Mouse (Mus musculus): Measurements from ENCODE around the gene Tle3. TPM values are rescaled to one million over a fixed set of nuclear protein-coding genes. Genes with fewer than 3 reads are reported as not detected.

Tle3 gene
- total RNA-seq (2021), result 137 and 157 TPM in 2 replicates
- long read RNA-seq, partial matches to known transcripts, result 23 of 30 reads
- long read RNA-seq, other reads (novel, unspliced or antisense), result 7 of 30 reads

DNA sequence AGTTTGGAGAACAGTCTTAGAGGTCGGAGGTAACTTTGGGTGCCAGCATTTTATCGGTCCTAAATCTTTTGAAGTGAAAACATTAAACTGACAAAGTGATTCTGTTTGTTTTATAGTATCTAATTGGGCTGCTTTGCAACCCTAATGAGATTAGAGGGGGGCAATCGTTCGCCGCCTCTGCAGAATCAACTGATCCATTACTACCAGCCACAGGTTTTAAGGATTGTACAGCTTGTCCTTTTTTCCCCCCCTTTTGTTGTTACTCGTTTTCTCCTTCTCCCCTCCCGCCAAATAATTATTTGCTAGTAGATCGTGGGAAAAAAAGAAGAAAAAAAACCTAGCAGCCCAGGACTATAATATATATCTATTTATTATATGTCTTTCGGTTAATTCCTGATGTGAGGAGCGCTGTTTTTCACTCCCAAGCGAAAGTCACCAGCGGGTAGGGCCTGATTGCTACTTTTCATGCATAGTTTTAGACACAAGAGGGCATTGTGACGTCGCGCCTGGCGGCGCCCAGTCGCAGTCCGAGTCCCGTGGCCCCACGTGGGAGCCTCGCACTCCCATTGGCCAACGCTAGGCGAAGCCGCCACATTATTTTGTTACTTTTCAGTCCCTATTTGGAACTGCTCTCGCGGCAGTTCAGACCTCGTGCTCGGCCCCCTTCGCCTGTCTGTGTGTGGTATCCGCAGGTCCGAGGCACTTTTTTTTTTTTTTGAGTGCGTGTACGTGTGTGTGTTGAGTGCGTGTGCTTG is at the start of gene Tle3:
TSS of gene Tle3 (plus strand) at position 612 of the 755 bp plus-strand sequence.
- peak; percentile 99 for DNase-seq

DNA sequence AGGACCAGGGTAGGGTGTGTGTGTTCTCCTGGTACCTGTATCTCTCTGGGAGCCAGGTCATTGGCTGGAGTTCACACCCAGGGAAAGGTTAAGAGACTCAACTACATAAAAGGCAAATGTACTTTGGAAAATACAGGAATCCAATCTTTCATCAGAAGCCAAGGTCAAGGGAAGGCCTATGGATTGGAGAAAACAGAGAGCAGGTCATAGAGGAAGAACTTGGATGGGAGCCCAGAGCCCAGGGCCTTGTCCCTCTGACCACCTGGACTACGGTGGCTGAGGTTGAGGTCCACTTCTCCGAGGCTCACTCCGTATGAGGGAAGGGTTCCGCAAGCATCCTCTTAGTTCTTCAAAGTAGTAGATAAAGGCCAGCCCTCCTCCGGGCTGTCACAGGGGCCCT is 48.9 kb upstream of the Tle3 start:
- DNase-seq, result no peak

DNA sequence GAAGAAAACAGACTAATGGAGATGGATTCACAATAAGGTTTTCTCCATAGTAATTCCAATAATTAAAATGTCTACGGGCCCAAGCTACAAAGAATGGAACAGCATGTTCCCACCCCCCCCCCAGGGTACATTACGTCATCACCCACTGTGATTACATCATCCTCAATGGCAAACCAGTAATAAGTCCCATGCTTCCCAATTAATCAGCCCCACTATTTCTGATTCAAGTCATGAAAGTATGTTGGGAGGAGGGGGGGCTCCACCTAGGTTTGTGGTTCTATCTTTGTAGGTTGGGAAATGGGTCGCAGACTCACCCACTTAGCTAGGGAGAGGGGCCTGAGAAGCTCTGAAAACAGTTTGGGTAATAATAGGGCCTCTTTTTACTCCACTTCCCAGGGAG is 48.3 kb upstream of the Tle3 start:
- no peak for DNase-seq

DNA sequence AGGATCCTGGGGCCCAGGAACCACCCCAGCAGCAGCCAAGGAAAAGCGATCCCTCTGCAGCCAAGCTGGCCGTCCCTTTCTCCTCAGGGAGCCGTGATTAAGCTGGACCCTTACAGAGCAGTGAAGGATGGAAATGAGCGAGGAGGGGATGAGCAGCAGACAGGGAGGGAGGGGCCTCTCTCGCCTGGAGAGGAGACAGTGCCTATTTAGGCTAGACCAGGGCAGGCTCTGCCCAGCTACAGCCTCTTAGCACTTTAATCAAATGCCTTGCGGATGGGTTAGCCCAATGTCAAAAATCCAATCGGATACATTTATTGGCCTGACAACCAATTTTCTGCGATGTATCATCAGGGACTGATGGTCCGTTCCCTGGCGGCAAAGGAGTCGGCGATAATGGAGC is 47.8 kb upstream of the Tle3 start:
- no peak for DNase-seq

DNA sequence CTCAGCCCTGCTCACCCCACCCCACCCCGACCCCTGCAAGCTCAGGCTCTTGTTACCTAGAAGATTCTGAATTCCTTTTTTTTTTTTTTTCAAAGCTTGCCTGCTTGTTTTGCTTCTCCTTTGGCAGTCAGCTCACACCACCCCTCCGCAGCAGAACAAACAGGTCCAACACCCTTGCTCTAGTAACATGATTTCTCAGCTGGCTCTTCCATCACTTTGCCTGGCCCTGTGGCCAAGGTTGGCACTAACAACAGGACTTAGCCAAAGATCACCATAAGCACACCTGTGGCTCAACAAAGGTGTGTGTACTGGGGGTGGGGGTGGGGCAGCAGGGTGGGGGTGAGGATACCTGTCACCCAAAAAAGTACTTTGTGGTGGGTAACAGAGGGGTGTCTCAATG is 47.2 kb upstream of the Tle3 start:
- no peak for DNase-seq

DNA sequence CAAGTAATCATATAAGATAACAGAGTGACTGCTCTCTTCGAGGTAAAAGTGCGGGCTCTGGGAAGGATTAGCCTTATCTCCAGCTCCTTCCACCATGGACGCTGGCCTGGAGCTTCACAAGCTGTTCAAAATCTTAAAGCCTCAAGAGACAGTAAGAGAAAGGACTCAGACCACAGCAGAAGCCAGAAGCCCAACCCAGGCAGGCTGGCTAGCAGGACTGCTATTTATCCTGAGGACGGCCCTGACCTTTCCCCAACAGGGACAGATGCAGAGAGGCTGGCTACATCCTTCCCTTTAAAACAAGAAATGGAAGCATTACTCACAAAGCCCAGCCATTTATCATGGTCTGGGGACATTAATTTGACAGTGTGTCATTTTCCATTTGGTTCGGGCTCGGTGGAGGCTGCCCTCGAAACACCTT is 46.2 kb upstream of the Tle3 start:
- peak; percentile 73 for DNase-seq

DNA sequence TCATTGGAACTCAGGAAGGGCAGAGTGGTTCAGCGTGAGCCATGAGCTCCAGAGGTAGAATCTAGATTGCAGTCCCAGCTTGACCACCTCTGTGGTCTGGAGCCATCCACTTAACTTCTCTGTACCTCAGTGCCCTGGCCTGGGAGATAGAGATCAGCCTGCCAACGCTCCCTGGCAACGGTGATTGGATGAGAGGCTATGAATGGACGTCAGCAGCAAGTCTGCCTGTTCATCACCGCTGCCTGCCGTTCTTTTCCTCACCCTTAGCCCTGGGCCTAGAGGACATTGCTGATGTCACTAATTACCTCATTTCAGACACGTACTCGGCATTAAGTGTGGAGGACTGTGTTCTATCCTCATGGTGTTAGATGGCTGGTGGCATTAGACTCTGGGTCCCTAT is 45.2 kb upstream of the Tle3 start:
- DNase-seq, result no peak

DNA sequence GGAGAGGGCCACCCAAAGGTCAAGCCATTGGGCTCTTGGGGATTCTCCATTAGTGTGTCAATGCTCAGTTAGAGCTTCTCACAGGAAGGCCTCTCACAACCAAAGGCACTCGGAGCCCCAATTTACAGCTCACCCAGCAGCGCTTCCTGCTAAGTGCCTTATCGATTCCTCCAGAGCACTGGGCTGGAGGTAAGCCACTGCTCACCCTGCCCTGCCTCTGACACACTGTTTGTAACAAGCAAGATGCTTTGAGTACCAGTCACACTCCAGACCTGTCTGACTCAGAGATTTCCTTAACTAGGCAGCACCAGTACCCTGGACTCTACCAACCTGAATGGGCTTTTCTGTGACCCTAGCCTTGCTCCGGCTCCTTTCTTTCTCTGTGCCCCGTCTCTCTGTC is 44.0 kb upstream of the Tle3 start:
- no peak for DNase-seq

DNA sequence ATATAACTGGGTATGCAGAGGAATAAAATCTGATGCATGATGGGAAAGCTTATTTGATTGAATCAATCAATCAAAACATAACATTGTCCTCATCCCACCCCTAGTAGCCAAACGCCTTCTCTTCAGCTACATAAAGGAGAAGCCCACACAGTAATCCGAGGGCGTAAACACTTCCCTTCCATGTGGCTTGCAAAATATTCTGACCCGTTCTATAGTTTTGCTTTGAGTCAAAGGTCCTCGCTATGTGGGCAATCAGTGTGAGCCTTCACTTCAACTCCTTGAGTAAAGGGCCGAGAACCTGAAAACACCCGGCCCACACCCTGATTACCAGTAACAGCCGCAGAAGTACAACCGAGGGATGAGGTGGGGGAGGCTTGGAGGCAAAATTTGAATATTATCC is 41.4 kb upstream of the Tle3 start:
- no peak for DNase-seq

DNA sequence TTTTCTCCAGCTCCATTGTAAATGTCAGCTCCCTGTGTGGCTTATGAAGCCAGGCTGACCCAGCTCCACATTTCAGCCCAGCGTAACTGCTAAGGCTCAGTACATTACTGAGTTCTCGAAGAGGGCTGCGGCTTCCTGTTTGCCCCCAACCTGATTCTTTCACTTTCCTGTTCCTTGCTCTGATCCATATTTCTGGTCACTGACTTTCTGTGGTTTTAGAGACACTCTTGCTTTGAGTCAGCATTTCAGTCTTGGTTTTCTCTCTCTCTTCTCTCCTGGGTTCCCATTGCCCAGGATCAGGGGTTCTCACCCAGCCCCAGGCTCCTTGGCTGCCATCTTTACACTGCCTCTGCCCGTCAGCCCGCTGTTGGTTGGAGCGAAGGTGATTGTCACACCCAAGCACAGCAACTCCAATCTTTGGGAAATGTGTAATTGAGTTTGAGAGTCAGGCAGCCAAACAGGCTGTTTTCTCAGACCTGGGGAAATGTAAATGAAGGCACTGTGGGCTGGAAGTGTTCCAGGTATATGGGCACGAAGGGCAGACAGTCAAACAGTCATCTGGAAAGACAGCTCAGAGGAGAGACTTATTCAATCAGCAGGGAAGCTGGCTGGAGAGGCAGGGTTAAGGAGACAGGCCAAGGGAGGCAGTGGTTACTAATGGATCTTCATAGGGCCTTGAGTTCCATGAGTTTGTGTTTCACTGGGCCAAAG is 39.8 kb upstream of the Tle3 start:
- DNase-seq, result no peak

DNA sequence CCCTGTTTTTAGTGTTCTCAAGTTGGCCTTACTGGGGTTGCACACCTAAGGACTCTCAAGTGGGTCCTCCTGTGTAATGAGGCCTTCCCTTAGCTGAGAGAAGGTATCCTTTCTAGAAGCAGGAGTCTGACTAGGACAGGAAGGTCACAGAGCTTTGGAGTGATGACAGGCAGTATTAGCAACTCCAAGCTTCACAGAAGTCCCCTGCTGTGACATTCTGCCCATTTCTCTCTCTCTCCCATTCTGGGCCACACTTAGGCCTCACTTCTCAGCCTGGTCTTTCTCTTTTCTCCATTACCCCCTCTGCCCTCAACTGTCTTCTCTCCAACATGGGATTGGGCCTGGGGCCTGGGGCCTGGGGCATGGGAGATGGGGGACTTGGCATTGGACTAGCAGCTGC is 36.0 kb upstream of the Tle3 start:
- DNase-seq, result no peak

DNA sequence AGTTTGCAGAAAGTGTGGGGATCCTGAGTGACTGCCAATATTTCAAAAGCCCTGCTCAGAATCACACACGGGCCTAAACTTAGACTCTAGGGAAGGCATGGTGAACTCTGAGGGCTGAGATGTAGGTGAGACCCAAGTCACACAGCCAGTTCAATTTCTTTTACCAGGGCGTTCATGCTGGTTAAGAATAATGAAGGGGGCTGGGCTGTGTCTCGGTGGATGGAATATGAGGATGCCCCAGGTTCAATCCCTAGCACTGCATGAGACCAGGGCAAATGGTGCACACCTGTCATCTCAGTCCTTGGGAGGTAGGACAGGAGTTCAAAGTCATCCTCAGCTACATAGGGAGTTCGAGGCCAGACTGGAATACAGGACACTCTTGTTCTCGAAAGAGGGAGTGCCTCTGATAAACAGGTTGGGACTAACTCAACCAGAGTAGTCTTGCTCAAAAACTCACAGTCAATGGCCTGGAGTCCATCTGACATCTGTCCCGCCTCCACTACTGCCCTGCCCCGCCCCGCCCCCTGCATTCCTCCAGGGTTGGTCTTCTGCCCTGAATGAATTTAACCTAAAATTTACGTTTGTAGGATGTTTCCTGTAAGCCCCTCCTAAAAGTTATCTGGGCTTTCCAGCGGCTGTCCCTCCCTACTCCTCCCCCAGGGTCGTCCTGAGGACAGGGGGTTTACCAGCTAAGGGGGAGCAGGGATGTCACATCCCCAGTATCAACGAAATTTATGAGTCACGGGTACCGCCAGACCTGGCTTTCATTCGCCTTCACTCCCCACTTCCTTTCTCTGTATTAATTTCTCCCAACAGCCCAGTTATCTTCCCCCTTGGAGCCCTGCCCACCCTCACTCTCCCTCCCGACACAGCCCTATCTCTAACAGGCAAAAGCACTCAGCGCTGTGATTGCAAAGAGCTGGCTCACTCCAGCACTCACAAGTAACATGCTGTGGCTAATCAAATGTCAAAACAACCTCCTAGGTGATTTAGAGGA is 35.3 kb upstream of the Tle3 start:
- DNase-seq, result peak; percentile 56

DNA sequence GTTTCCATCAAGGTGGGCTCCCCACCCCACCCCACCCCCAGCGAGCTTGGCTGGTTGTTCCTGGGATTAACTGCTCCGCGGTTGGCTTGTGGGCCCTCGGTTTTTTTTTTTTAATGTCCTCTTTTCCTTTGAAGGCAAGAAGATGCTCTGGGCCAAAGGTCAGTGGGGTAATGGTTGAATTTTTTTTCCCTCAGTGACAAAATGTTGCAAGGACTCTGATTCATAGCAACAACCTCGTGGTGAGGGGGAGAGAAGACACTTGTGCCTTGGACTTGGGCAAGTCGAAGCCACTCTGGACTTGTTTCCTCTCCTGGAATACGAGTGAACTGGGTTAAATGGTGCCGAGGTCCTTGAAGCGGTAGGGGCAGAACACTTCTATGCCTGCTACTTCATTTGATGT is 34.5 kb upstream of the Tle3 start:
- no peak for DNase-seq

DNA sequence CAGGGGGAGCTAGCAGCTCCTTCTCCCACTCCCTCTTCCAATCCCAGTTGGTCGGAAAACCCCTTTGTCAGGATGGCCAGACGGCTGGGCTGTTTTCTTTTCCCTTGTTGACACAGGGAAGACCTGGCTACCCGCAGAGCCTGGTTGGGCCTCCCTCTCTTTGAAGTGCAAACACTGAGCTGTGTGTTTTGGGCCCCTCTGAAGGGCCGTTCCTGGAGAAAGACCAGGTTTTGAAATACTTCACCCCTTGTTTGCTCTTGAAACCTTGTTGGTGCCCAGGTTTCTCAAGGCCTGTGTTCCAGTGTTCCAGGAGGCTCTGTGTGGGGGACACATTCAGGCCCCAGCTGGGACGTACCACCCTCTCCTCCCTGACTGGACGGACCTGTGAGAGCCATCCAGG is 32.9 kb upstream of the Tle3 start:
- DNase-seq, result no peak

DNA sequence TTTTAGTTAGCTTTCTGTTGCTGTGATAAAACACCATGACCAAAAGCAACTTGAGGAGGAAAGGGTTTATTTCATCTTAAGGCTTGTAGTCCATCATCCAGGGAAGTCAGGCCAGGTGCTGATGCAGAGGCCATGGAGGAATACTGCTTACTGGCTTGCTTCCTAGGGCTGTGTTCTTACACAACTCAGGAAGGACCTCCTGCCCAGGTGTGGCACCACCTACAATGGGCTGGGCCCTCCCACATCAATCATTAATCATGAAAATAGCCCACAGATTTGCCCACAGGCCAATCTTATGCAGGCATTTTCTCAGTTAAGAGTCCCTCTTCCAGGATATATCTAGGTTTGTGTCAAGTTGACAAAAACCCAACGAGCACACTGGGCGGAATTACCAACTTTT is 31.8 kb upstream of the Tle3 start:
- DNase-seq, result no peak

DNA sequence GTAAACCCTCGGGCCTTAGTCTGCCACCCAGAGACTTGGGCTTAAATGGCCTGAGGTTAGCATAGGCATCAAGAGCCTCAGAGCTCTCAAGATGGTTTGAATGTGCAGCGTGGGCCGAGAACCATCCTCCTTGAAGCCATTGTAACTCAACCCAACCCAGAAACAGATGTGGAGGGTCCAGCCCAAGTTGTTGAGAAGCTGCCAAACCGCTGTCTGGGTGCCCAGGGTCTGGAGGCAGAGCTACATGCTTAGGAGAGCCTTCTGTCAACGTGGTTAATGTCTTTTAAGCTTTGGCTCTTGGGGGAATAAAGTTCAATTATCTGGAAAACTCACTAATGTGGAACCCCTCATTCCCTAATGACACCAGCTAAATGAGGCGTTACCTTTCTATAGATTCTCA is 29.9 kb upstream of the Tle3 start:
- DNase-seq, result no peak

DNA sequence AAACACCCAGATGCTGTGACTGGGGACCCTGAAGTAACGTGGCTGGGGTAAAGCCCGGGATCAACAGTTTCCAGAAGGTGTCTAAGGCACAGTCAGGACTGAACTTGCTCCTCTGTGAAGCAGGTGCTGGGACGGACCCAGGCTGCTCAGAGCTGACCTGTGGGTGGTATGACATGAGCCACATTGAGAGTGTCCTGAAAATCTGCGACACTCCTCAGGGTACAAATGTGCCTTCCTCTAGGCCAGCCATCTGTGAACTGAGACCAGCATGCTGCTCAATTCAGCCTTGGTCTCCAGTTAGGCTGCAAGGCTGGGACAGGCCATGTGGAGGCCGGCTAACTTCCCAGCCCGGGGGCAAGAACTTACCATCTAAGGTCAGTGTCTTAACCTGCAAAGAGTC is 27.5 kb upstream of the Tle3 start:
- DNase-seq, result no peak

DNA sequence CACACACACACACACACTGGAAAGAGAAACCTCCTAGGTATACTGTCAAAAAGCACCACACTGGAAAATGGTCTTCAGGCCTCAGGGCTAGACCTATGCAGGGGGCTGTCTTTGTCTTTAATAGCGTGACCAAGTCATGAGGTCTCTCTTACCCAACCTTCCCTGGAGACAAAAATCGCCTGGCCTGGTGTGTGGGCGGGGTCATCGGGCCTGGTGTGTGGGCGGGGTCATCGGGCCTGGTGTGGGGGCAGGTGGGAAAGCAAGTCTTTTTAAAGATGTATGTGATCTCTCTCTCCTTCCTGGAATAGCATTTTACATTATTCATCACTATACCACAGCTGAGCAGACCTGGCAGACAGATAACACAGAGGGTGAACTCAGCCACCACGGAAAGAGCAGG is 25.2 kb upstream of the Tle3 start:
- no peak for DNase-seq

DNA sequence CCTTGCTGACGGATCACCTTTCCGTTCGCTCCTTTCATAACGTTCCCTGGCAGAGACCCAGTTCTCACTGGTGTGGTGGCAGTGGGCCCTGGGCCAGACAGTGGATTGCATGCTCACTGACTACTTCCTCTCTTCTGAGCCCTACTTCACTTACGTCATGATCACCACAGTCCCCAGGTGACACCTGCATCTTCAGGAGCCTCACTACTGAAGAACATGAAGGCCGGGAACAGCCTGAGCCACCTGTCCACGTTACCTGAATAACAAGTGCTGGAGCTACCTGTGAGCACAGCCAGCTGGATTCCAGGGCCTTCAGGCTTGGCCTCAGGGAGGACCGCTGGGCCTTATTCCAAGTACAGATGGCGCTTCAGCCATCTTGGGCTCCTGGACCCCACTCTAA is 24.1 kb upstream of the Tle3 start:
- no peak for DNase-seq

DNA sequence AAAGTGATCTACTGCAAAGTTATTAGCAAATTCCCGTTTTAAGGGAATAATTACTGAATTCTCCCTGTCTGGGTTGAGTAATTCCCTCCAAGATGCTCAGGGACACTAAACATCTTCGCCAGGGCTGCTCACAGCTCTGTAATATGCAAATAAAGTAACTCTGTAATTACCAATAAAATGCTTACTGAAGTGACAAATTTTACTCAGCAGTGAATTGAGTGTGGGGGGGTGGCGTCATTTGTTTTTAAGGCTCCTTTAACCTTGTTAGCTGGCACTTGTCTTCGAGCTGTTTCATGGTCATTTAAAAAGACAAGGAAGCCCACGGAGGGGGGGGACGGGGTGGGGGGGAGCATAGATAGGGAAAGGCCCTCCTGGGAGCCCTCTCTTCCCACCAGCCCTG is 23.6 kb upstream of the Tle3 start:
- DNase-seq, result no peak

DNA sequence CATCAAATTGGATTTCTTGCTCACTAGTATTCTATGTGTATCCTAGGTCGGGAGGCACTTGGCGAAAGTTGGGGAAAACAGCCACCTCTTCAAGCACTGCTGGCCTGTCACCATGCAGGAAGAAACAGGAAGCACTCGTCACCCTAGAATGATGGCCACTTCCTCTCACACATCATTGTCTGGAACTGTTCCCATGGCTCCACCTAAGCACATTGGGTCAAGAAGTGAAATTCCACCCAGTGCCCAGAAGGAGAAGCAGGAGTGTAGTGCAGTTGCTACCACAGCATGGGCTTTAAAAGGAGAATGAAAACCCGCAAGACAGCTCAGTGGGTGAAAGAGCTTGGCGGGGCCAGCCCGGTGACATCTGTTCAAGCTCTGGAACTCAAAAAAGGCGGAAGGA is 22.5 kb upstream of the Tle3 start:
- DNase-seq, result no peak

DNA sequence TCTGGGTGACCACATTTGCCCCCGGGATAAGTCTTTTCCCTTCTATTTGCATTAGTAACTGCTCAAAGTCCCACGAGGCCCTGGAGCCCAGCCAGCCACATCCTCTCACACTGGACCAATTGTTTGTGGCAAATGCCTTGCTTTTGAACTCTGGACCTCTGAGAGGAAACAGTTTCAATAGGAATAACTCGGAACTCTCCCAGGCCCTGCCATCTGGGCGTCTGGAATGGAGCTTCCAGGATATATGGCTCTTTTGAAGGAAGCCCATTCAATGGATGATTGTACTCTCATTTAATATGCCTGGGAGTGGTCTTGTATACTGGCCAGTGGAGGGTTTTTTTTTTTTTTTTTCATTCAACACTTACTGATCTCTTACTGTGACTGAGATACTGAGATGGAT is 21.0 kb upstream of the Tle3 start:
- DNase-seq, result peak; percentile 58

DNA sequence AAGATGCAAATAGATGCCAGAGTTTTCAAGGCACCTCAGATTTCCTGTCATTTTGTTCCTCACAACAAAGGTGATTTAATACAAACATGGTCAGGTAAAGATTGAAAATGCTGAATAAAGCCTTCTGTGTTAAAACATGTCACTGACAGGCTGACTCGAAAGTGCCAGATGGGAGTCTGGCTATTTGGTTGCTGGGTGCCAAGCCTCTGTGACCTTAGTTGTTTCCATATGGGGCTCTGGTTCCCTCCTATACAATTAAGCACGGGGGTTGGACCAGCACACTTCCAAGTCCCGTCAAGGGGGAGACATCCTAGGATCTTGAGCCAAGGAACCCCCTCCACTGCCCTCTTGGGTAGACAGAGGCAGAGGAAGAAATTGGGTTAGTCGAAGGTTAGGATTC is 13.2 kb upstream of the Tle3 start:
- DNase-seq, result no peak

All from adrenal gland, postnatal 25 days (tissue).